Mouse (Mus musculus) limb, embryonic 14.5 days (tissue): ENCODE measurements around the gene Wfdc3. TPM values are rescaled to one million over a fixed set of nuclear protein-coding genes. Genes with fewer than 3 reads are reported as not detected.

Source experiments
- ATAC-seq: fragments of 200-750 bp; cut with Nextera tagmentation; 2 replicates; pipeline ENCODE4 v1.8.0; 2017; ENCODE audit warnings: low read depth, moderate number of reproducible peaks, moderate TSS enrichment; ENCODE audit not compliant: low FRiP score
- DNase-seq: peaks from one replicate; pipeline ENCODE4 v3.0.0-alpha.2; 2015; ENCODE audit warnings: low spot score
- H3K27ac ChIP-seq: fragments of 300-500 bp; sonication (generic); replicated peaks from 2 replicates; pipeline ENCODE4 v1.5.1; 2014; ENCODE audit warnings: low read depth, mild to moderate bottlenecking, low read length, moderate library complexity, mixed read lengths
- H3K27me3 ChIP-seq: fragments of 300-500 bp; sonication (generic); 2 replicates; pipeline ENCODE4 v1.6.1; 2014; ENCODE audit warnings: low read length, mixed read lengths; ENCODE audit not compliant: control insufficient read depth, insufficient read depth
- H3K36me3 ChIP-seq: fragments of 300-500 bp; sonication (generic); 2 replicates; pipeline ENCODE4 v1.6.1; 2014; ENCODE audit warnings: mild to moderate bottlenecking, low read length, moderate library complexity, mixed read lengths; ENCODE audit not compliant: control insufficient read depth, insufficient read depth
- H3K4me1 ChIP-seq: fragments of 300-500 bp; sonication (generic); 2 replicates; pipeline ENCODE4 v1.6.1; 2014; ENCODE audit warnings: antibody characterized with exemption, low read length, mixed read lengths; ENCODE audit not compliant: control insufficient read depth, insufficient read depth
- H3K4me2 ChIP-seq: fragments of 300-500 bp; sonication (generic); replicated peaks from 2 replicates; pipeline ENCODE4 v1.6.1; 2014; ENCODE audit warnings: low read depth, mild to moderate bottlenecking, low read length, moderate library complexity; ENCODE audit not compliant: severe bottlenecking
- H3K4me3 ChIP-seq: fragments of 300-500 bp; sonication (generic); replicated peaks from 2 replicates; pipeline ENCODE4 v1.5.1; 2014; ENCODE audit warnings: low read length
- H3K9ac ChIP-seq: fragments of 300-500 bp; sonication (generic); 2 replicates; pipeline ENCODE4 v1.6.1; 2014; ENCODE audit warnings: mild to moderate bottlenecking, low read depth, low read length, moderate library complexity; ENCODE audit not compliant: severe bottlenecking
- H3K9me3 ChIP-seq: fragments of 300-500 bp; sonication (generic); 2 replicates; pipeline ENCODE4 v1.6.1; 2016; ENCODE audit warnings: low read length; ENCODE audit not compliant: control insufficient read depth
- POLR2A ChIP-seq: fragments of 200-500 bp; IDR thresholded peaks from 2 replicates; pipeline ENCODE4 v1.8.0; 2012; ENCODE audit warnings: inconsistent platforms, mild to moderate bottlenecking, moderate library complexity, borderline replicate concordance; ENCODE audit not compliant: insufficient read depth, insufficient read length; ENCODE audit errors: extremely low read depth
- WGBS: fragments of 180-500 bp; shearing (Covaris S2); extraction: QIAGEN DNeasy Blood & Tissue Kit; methylation state at CpG from one replicate; pipeline ENCODE4 v1.1.7; 2014; 5-methylcytosine and 5-hydroxymethylcytosine counted together
- polyA plus RNA-seq, 2 experiments: library from polyadenylated mRNA; depleted of rRNA in 1 of 2; stranded (reverse) in 1 of 2; unstranded in 1 of 2; fragments of >200 nt; fragmentation: Nextera tagmentation in 1 of 2; extraction: Ambion mirVana in 1 of 2; gene quantifications; 2 replicates each; pipeline versions ENCODE4 v1.2.1 to v1.2.3; 2012 to 2014

Gene Wfdc3
- polyA plus RNA-seq, 2 experiments, result 0.50 to 0.79 TPM

- Histone ChIP-seq H3K9ac (no peak overlapping the region), H3K36me3 (no peaks in the 10 kb centered on the region), H3K4me3 (no peak overlapping the region), H3K27me3 (no peaks in the 10 kb centered on the region), H3K27ac (no peak overlapping the region), H3K4me2 (no peak overlapping the region), H3K9me3 (no peaks in the 10 kb centered on the region), H3K4me1 (no peaks in the 10 kb centered on the region)
- no peak for TF ChIP-seq POLR2A
- ATAC-seq (no peak), DNase-seq (no peak)
- WGBS, result 30% methylated on average over 7 of the region's 7 CpGs
Measured at GRCm38 (mm10) chr2:164739876-164740275, 5.9 kb downstream of the Wfdc3 start.

- WGBS, result 69% methylated on average over 3 of the region's 3 CpGs
- no peak for DNase-seq
- Histone ChIP-seq H3K9me3 (no peaks in the 10 kb centered on the region), H3K4me1 (no peaks in the 10 kb centered on the region), H3K27me3 (no peaks in the 10 kb centered on the region), H3K36me3 (no peaks in the 10 kb centered on the region), H3K9ac (no peak overlapping the region), H3K4me2 (no peak overlapping the region), H3K4me3 (no peak overlapping the region), H3K27ac (no peak overlapping the region)
- no peak for TF ChIP-seq POLR2A
- no peak for ATAC-seq
Measured at GRCm38 (mm10) chr2:164737377-164738090, 8.2 kb downstream of the Wfdc3 start.

GRCm38 (mm10) chr2:164735446-164735845 is 10.3 kb downstream of the Wfdc3 start:
- Histone ChIP-seq H3K27ac (no peak overlapping the region), H3K4me1 (no peaks in the 10 kb centered on the region), H3K4me3 (no peak overlapping the region), H3K4me2 (no peak overlapping the region), H3K9ac (no peak overlapping the region), H3K9me3 (no peaks in the 10 kb centered on the region), H3K27me3 (no peaks in the 10 kb centered on the region), H3K36me3 (no peaks in the 10 kb centered on the region)
- ATAC-seq, result no peak
- DNase-seq, result no peak
- WGBS, result 85% methylated on average over 5 of the region's 5 CpGs
- no peak for TF ChIP-seq POLR2A

GRCm38 (mm10) chr2:164734839-164735238 is 10.9 kb downstream of the Wfdc3 start:
- Histone ChIP-seq H3K4me1 (no peaks in the 10 kb centered on the region), H3K4me3 (no peak overlapping the region), H3K36me3 (no peaks in the 10 kb centered on the region), H3K9ac (no peak overlapping the region), H3K9me3 (no peaks in the 10 kb centered on the region), H3K27me3 (no peaks in the 10 kb centered on the region), H3K4me2 (no peak overlapping the region), H3K27ac (no peak overlapping the region)
- DNase-seq (no peak), ATAC-seq (no peak)
- TF ChIP-seq POLR2A, result no peak
- 82% methylated on average over 5 of the region's 5 CpGs for WGBS

- Histone ChIP-seq H3K27ac (no peak overlapping the region), H3K4me2 (no peak overlapping the region), H3K9ac (no peak overlapping the region), H3K9me3 (no peaks in the 10 kb centered on the region), H3K4me1 (no peaks in the 10 kb centered on the region), H3K36me3 (no peaks in the 10 kb centered on the region), H3K4me3 (no peak overlapping the region), H3K27me3 (no peaks in the 10 kb centered on the region)
- ATAC-seq (no peak), DNase-seq (no peak)
- 91% methylated on average over 2 of the region's 2 CpGs for WGBS
- TF ChIP-seq POLR2A, result no peak
Measured at GRCm38 (mm10) chr2:164733259-164733658, 12.5 kb downstream of the Wfdc3 start.
